Mouse (Mus musculus): ENCODE data around the gene Fxyd1. TPM values are rescaled to one million over a fixed set of nuclear protein-coding genes. Genes with fewer than 3 reads are reported as not detected.
A peak's percentile ranks its signal among the peaks of the same experiment; 100 is the strongest.

The Fxyd1 gene
- total RNA-seq, 1 experiment: not detected

DNA sequence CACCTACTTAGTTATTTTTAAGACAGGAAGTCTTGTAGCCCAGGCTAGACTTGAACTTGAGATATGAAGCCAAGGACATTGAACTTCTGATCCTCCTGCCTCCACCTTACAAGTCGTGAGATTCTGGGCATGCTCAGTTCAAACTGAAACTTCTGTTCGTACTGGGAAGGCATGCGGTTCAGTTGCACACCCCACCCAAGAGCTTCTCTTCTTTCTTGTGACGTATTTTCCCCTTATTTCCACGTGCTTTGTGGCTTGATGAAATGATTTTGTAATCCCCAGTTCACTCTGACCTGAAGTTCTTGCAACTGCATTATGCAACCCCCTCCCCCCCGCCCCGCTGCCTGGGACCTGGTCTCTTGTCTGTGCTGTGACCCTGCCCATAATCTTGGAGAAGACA is 25.3 kb downstream of the Fxyd1 start:
- in situ Hi-C loops (cut with MboI; ENCODE audit: low sequenced_read_pairs in 2 of 2, unreplicated experiment in 2 of 2): no loop called here

DNA sequence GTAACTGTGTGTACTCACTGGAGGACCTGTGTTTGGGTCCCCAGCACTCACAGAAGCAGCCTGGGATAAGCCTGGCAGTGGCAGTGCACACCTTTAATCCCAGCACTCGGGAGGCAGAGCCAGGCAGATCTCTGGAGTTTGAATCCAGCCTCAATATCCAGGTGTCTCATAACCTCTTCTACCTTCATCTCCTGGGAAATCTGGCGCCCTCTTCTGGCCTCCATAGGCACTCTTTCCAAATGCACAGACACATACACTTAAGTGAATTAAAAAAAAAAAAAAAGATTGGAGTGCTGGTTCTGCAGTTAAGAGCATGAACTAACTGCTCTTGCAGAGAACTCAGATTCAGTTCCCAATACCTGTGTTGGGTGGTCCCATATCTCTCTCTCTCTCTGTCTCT is 26.3 kb downstream of the Fxyd1 start:
- DNase-seq (ENCODE audit: low read depth, low spot score): peak; percentile 63
- in situ Hi-C loops (cut with MboI; ENCODE audit: low sequenced_read_pairs in 2 of 2, unreplicated experiment in 2 of 2): no loop called here
- H3K36me3 ChIP-seq (ENCODE audit: control insufficient read depth, insufficient read depth, low read length, poor library complexity, severe bottlenecking): no peaks in the 10 kb centered on the region
- H3K4me1 ChIP-seq (ENCODE audit: control insufficient read depth in 2 of 2, insufficient read depth in 2 of 2, low read length in 2 of 2, poor library complexity in 1 of 2): peaks cover 0 to 6% of the 10 kb centered on the region in 2 experiments; a peak in 1 of 4 replicates
- no peaks in the 10 kb centered on the region for H3K9me3 ChIP-seq (ENCODE audit: control insufficient read depth, insufficient read depth, low read depth, low read length)
- TF ChIP-seq ZNF384 (IDR thresholded peaks at IDR 0.05; ENCODE audit: low read depth, low read length) (peak; percentile 97), MAFK (IDR thresholded peaks at IDR 0.05; ENCODE audit: insufficient read depth, low read depth, low read length) (no peak)
- no peak overlapping the region for H3K9ac ChIP-seq (ENCODE audit: insufficient read depth, low read depth, low read length, poor library complexity, severe bottlenecking)
- H3K27ac ChIP-seq (ENCODE audit: insufficient read depth, low read depth, low read length, poor library complexity, severe bottlenecking): no peak overlapping the region
- no peak overlapping the region for H3K4me3 ChIP-seq (ENCODE audit: insufficient read depth in 1 of 2, low read depth in 1 of 2, low read length in 2 of 2, poor library complexity in 1 of 2, severe bottlenecking in 1 of 2)

More for the DNA sequence above, 25.3 kb downstream of the Fxyd1 start:
- DNase-seq (ENCODE audit: low read depth, low spot score): no peak
- H3K36me3 ChIP-seq (ENCODE audit: control insufficient read depth, insufficient read depth, low read length, poor library complexity, severe bottlenecking): no peaks in the 10 kb centered on the region
- H3K4me1 ChIP-seq (ENCODE audit: control insufficient read depth in 2 of 2, insufficient read depth in 2 of 2, low read length in 2 of 2, poor library complexity in 1 of 2): peaks cover 0 to 7% of the 10 kb centered on the region in 2 experiments; a peak in 1 of 4 replicates
- TF ChIP-seq HCFC1 (IDR thresholded peaks at IDR 0.05; ENCODE audit: borderline replicate concordance, insufficient read depth, low read length): no peak
- no peak for TF ChIP-seq MAFK (IDR thresholded peaks at IDR 0.05; ENCODE audit: insufficient read depth, low read depth, low read length)
- no peak for TF ChIP-seq ZC3H11A (IDR thresholded peaks at IDR 0.05; ENCODE audit: borderline replicate concordance, low read depth, low read length)
- TF ChIP-seq CHD2 (IDR thresholded peaks at IDR 0.05; ENCODE audit: low read depth, low read length): no peak
- TF ChIP-seq ZNF384 (IDR thresholded peaks at IDR 0.05; ENCODE audit: low read depth, low read length): no peak
- no peak overlapping the region for H3K9ac ChIP-seq (ENCODE audit: insufficient read depth, low read depth, low read length, poor library complexity, severe bottlenecking)
- H3K4me3 ChIP-seq (ENCODE audit: insufficient read depth in 1 of 2, low read depth in 1 of 2, low read length in 2 of 2, poor library complexity in 1 of 2, severe bottlenecking in 1 of 2): no peak overlapping the region
- no peaks in the 10 kb centered on the region for H3K9me3 ChIP-seq (ENCODE audit: control insufficient read depth, insufficient read depth, low read depth, low read length)
- H3K27ac ChIP-seq (ENCODE audit: insufficient read depth, low read depth, low read length, poor library complexity, severe bottlenecking): no peak overlapping the region

DNA sequence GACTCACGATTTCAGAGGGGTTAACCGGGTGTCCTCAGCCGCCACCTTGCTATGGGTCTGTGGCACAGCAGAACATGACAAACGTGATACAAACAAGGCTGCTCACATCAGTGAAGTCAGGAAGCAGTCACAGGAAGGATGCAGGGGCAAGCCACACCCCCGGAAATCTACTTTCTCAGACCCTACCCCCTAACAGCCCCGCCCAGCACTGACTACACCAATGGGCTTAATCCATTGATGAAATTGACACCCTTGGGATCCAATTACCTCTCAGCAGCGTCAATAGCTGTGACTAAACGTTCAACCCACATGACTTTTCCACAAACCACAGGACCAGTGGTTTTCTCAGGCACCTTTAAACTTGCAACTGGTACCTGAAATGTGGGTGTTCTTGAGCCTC is 28.4 kb downstream of the Fxyd1 start:
- Histone ChIP-seq H3K4me1 (ENCODE audit: control insufficient read depth in 2 of 2, insufficient read depth in 2 of 2, low read length in 2 of 2, poor library complexity in 1 of 2) (peaks cover 0 to 2% of the 10 kb centered on the region in 2 experiments; a peak in 1 of 4 replicates), H3K27ac (ENCODE audit: insufficient read depth, low read depth, low read length, poor library complexity, severe bottlenecking) (no peak overlapping the region), H3K9me3 (ENCODE audit: control insufficient read depth, insufficient read depth, low read depth, low read length) (no peaks in the 10 kb centered on the region), H3K4me3 (ENCODE audit: insufficient read depth in 1 of 2, low read depth in 1 of 2, low read length in 2 of 2, poor library complexity in 1 of 2, severe bottlenecking in 1 of 2) (peak overlapping the region in 1 of 2 experiments; percentile 58; a peak in 2 of 4 replicates), H3K36me3 (ENCODE audit: control insufficient read depth, insufficient read depth, low read length, poor library complexity, severe bottlenecking) (no peaks in the 10 kb centered on the region), H3K9ac (ENCODE audit: insufficient read depth, low read depth, low read length, poor library complexity, severe bottlenecking) (no peak overlapping the region)
- no peak for TF ChIP-seq MAFK (IDR thresholded peaks at IDR 0.05; ENCODE audit: insufficient read depth, low read depth, low read length)
- no peak for TF ChIP-seq ZC3H11A (IDR thresholded peaks at IDR 0.05; ENCODE audit: borderline replicate concordance, low read depth, low read length)
- TF ChIP-seq CHD2 (IDR thresholded peaks at IDR 0.05; ENCODE audit: low read depth, low read length): peak; percentile 88
- no peak for TF ChIP-seq ZNF384 (IDR thresholded peaks at IDR 0.05; ENCODE audit: low read depth, low read length)
- no peak for TF ChIP-seq HCFC1 (IDR thresholded peaks at IDR 0.05; ENCODE audit: borderline replicate concordance, insufficient read depth, low read length)
- DNase-seq (ENCODE audit: low read depth, low spot score): peak; percentile 69
- in situ Hi-C loops (cut with MboI; ENCODE audit: low sequenced_read_pairs in 2 of 2, unreplicated experiment in 2 of 2): no loop called here

DNA sequence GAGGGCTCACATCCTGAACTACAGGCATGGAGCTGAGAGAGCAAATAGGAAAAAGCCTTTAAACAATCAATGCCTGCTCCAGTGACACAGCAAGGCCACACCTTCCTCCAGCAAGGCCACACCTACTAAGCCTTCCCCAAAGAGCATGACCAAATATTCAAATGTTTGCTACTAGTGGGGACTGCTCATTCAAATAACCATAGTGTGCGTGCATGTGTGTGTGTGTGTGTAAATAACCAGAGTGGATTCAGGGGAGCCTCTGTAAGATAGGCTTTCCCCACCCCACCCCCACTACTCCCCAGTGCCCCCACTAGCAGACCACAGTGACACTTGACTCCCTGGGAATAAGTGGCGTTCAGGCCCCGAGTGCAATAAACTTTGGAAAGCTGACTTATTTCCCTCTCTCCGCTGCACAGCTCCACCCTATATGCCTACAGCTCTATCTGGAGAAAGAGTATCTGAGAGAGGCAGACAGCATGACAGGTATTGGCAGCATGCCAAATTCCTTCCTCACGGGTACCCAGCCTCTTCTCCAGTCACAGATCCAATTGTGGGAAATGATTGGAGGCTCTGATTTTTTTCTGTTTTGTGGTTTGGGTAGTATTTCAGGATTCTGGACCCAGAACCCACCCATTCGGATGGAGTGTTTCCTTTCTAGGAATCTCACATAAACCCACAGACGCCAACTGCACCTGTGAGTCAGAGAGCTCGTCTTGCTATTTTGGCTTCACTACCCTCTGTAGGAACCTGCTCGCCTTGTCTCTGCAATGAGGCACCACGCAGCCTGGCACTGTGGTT is 39.7 kb downstream of the Fxyd1 start:
- H3K27ac ChIP-seq (ENCODE audit: insufficient read depth, low read depth, low read length, poor library complexity, severe bottlenecking): no peak overlapping the region

More for the DNA sequence above, 39.7 kb downstream of the Fxyd1 start:
- H3K9ac ChIP-seq (ENCODE audit: insufficient read depth, low read depth, low read length, poor library complexity, severe bottlenecking): no peak overlapping the region
- TF ChIP-seq ZC3H11A (IDR thresholded peaks at IDR 0.05; ENCODE audit: borderline replicate concordance, low read depth, low read length): no peak
- TF ChIP-seq ZNF384 (IDR thresholded peaks at IDR 0.05; ENCODE audit: low read depth, low read length): no peak
- no peak for TF ChIP-seq MAFK (IDR thresholded peaks at IDR 0.05; ENCODE audit: insufficient read depth, low read depth, low read length)
- no peak for TF ChIP-seq HCFC1 (IDR thresholded peaks at IDR 0.05; ENCODE audit: borderline replicate concordance, insufficient read depth, low read length)
- H3K4me1 ChIP-seq (ENCODE audit: control insufficient read depth in 2 of 2, insufficient read depth in 2 of 2, low read length in 2 of 2, poor library complexity in 1 of 2): 0 out of 4 replicates have a peak, but pooled peaks cover 0 to 1% of the 10 kb centered on the region in 2 experiments
- H3K9me3 ChIP-seq (ENCODE audit: control insufficient read depth, insufficient read depth, low read depth, low read length): no peaks in the 10 kb centered on the region
- no peaks in the 10 kb centered on the region for H3K36me3 ChIP-seq (ENCODE audit: control insufficient read depth, insufficient read depth, low read length, poor library complexity, severe bottlenecking)
- no peak overlapping the region for H3K4me3 ChIP-seq (ENCODE audit: insufficient read depth in 1 of 2, low read depth in 1 of 2, low read length in 2 of 2, poor library complexity in 1 of 2, severe bottlenecking in 1 of 2)
- in situ Hi-C loops (cut with MboI; ENCODE audit: low sequenced_read_pairs in 2 of 2, unreplicated experiment in 2 of 2): no loop called here
- DNase-seq (ENCODE audit: low read depth, low spot score): no peak
